Mouse (Mus musculus) left cerebral cortex, adult 2 months (tissue): Measurements from ENCODE around the gene Plekhg5. TPM values are rescaled to one million over a fixed set of nuclear protein-coding genes. Genes with fewer than 3 reads are reported as not detected.

ENCODE experiments used
- DNase-seq, 2 experiments: peaks; one replicate each; pipeline ENCODE4 v3.0.0; 2021 to 2022; ENCODE audit warnings: low spot score in 2 of 2, mixed read lengths in 1 of 2; ENCODE audit errors: extremely low spot score in 1 of 2
- H3K27ac ChIP-seq: fragments of 200-600 bp; 2 replicates; pipeline ENCODE4 v1.8.1; 2022
- H3K4me3 ChIP-seq: fragments of 200-600 bp; 2 replicates; pipeline ENCODE4 v1.8.1; 2022
- CTCF ChIP-seq: fragments of 200-600 bp; IDR thresholded peaks from 2 replicates; pipeline ENCODE4 v1.8.1; 2022; ENCODE audit warnings: antibody characterized with exemption, mild to moderate bottlenecking, moderate library complexity
- intact Hi-C: fragments of 180-260 bp; cut with DNase I; formaldehyde crosslinking; loops from one replicate; pipeline ENCODE4 v1.15.1; 2025
- total RNA-seq, 2 experiments: library from RNA; stranded (reverse); gene quantifications; 2 replicates each; pipeline ENCODE4 v1.2.3; 2021

The Plekhg5 gene
- total RNA-seq, 2 experiments from 2014 or later = 89.1 to 101 TPM

DNA sequence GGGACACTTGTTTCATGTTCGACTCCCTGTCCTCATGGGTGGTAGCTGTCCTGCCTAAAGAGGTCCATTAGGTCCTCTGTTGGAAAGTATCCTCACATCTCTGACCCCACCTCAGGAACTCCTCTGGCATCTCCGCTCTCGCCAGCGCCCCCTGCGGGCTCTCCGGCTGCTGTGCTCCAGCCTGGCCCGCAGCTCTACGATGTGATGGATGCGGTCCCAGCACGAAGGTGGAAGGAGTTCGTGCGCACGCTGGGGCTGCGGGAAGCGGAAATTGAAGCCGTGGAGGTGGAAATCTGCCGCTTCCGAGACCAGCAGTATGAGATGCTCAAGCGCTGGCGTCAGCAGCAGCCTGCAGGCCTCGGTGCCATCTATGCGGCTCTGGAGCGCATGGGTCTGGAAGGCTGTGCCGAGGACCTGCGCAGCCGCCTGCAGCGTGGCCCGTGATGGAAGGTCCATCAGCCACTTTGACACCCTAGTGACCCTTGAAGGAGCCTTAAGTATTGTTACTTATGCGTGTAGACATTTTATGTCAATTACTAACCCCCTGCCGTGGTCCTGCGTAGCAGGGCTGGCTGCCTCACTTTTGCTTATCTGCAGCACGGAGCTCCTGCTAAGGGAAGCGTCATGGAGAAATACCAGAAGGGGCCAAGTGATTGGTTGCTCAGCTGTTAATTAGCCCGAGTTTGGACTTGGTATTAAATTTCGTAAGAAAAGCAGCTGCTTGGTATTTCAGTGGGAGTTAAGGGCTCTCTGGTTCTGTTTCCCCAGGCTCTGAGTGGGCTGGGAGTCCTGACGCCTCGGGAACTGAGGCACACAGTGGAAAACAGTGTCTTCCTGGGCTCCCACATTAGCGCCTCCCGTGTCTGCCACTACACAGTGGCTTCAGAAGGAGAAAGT, 47.3 kb downstream of the Plekhg5 start:
- DNase-seq = peak in 1 of 2 experiments; percentile 60
- Histone ChIP-seq H3K4me3 (no peak overlapping the region), H3K27ac (peak overlapping the region; percentile 70)
- intact Hi-C loops = no loop called here
- peak; percentile 68 for TF ChIP-seq CTCF

GRCm38 (mm10) chr4:152120311-152121182, 48.2 kb downstream of the Plekhg5 start:
- Histone ChIP-seq H3K4me3 (peak overlapping the region; percentile 8; the same call in 1 of the 2 replicates), H3K27ac (peak overlapping the region; percentile 60)
- no peak for DNase-seq
- no peak for TF ChIP-seq CTCF
- intact Hi-C loops = no loop called here

- no peak overlapping the region for H3K4me3 ChIP-seq
- peak overlapping the region; percentile 18 for H3K27ac ChIP-seq
- no peak for TF ChIP-seq CTCF
- DNase-seq = no peak
- intact Hi-C loops = no loop called here
Observed at GRCm38 (mm10) chr4:152121183-152121505, 48.8 kb downstream of the Plekhg5 start.

DNA sequence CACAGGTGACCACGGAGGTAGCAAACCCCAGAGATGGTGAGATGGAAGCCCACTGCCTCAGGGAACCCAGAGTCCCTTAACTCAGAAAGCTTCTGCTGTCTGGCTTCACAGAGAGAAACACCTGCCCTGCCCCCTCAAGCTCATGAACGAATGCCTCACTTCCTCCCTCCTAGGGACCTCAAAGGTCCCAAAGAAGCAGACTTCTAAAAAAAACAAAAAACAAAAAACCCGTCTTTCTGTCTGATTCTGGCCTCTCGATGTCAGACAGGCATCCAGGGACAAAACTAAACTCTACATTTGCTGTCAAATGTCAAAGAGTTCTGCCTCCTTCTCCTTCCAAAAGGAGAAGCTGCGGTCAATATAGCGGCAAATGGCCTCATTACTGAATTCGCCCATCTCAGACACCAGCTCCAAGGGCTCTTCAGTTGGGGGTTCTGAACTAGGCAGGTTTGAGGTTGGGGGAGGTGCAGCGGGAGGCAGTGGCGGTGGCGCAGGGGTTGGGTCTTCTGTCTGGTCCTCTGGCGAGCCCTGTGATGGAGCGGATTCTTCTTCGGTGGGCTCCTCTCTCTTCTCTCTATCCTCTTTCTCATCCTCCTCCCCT, 52.2 kb downstream of the Plekhg5 start:
- no peak for DNase-seq
- TF ChIP-seq CTCF = no peak
- H3K27ac ChIP-seq = no peak overlapping the region; the same call in 1 of the 2 replicates
- peak overlapping the region; percentile 45 for H3K4me3 ChIP-seq
- intact Hi-C loops = no loop called here

DNA sequence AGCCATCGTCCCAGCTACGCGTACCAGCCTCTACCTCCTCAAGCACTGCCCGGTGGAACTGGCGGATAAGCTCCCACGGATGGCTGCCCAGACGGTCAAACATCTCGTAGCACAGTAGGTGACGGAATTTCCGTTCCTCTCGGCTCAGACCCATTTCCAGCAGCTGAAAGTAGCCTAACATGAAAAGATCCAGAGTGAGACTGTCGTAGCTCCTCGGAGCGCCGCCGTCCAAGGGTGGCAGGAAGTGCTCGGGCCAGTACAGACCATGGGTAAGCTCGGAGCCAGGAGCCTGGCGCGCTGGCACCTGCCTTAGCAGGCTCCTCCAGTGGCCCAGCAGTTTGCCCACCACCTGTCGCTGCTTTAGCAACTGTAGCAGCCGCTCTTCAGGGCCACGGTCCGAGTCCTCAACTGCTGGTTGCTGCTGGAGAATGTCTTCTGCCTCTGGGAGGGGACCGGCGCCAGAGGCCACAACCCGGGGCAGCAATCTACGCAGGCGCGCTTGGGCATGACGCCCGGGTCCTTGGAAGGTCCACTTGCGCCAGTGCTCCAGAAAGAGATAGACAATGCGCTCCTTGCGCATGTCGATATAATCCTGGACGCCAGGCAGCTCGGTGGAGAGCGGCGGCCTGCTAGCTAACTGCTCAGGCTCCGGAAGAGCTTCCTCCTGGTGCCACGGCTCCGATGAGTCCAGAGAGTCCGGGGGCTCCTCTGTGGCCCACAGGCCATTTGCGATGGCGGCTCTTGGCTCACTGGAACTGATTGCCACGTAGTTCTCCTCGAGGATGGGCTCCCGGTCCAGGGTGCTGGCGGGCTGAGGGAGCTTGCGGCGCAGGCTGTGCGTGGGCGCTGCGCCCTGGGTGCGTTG, 53.1 kb downstream of the Plekhg5 start:
- H3K4me3 ChIP-seq = peak overlapping the region; percentile 45
- DNase-seq = peak in 1 of 2 experiments; percentile 40
- intact Hi-C loops = no loop called here
- peak overlapping the region; percentile 30; the same call in 1 of the 2 replicates for H3K27ac ChIP-seq
- TF ChIP-seq CTCF = no peak

- peak in 1 of 2 experiments; percentile 49 for DNase-seq
- intact Hi-C loops = no loop called here
- TF ChIP-seq CTCF = no peak
Observed at GRCm38 (mm10) chr4:152126026-152126920, 54.0 kb downstream of the Plekhg5 start.

DNA sequence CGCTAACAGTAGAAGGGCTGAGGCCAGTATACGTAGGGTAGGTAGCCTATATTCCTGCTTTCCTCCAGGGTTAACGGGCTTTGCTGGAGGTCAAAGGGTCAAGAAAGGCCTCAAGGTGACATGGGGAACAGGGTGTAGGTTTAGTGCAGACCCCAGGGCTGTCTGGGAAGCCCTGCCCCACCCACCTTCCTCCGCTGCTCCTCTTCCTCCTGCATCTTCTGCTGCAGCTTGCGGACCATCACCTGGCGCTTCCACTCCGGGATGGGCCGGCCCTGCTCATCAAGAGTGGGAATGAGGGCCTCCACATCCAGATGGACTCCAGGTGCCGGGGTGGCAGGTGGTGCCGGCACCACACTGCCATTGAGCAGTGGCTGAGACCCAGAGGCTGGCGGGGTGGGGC, 55.6 kb downstream of the Plekhg5 start:
- intact Hi-C loops = no loop called here
- no peak overlapping the region for H3K27ac ChIP-seq
- no peak for DNase-seq
- no peak for TF ChIP-seq CTCF
- no peak overlapping the region for H3K4me3 ChIP-seq

More at GRCm38 (mm10) chr4:152126026-152126920, 54.0 kb downstream of the Plekhg5 start:
- H3K4me3 ChIP-seq = peak overlapping the region; percentile 45
- no peak overlapping the region; the same call in 1 of the 2 replicates for H3K27ac ChIP-seq

- intact Hi-C loops = no loop called here
- Histone ChIP-seq H3K27ac (no peak overlapping the region), H3K4me3 (no peak overlapping the region)
- DNase-seq = no peak
- TF ChIP-seq CTCF = no peak
Observed at GRCm38 (mm10) chr4:152128784-152129183, 56.5 kb downstream of the Plekhg5 start.

GRCm38 (mm10) chr4:152129395-152129930, 57.2 kb downstream of the Plekhg5 start:
- TF ChIP-seq CTCF = no peak
- intact Hi-C loops = no loop called here
- no peak overlapping the region for H3K27ac ChIP-seq
- no peak for DNase-seq
- no peak overlapping the region for H3K4me3 ChIP-seq
